Mouse (Mus musculus): ENCODE measurements around the gene Porcn.

- TF ChIP-seq NELFE (IDR thresholded peaks at IDR 0.05; ENCODE audit: low read depth, low read length) (no peak), USF2 (conservative IDR thresholded peaks at IDR 0.05; ENCODE audit: low read depth, low read length) (no peak), POLR2A (IDR thresholded peaks at IDR 0.05; ENCODE audit: low read depth, low read length) (no peak), CTCF (conservative IDR thresholded peaks at IDR 0.05 in 1 of 2, IDR thresholded peaks at IDR 0.05 in 1 of 2; ENCODE audit: low read depth in 2 of 2, low read length in 2 of 2) (no peak), RAD21 (IDR thresholded peaks at IDR 0.05; ENCODE audit: low read depth, low read length) (no peak), NRF1 (IDR thresholded peaks at IDR 0.05; ENCODE audit: low read depth, low read length) (no peak), PAX5 (IDR thresholded peaks at IDR 0.05; ENCODE audit: low read length) (no peak), E2F4 (IDR thresholded peaks at IDR 0.05; ENCODE audit: insufficient replicate concordance, low read depth, low read length) (no peak), MYC (IDR thresholded peaks at IDR 0.05; ENCODE audit: low read depth, low read length) (no peak), ZKSCAN1 (IDR thresholded peaks at IDR 0.05; ENCODE audit: borderline replicate concordance, low read depth, low read length) (no peak), ETS1 (conservative IDR thresholded peaks at IDR 0.05; ENCODE audit: low read depth, low read length) (no peak), RCOR1 (conservative IDR thresholded peaks at IDR 0.05; ENCODE audit: low read depth, low read length) (no peak), KAT2A (IDR thresholded peaks at IDR 0.05; ENCODE audit: insufficient replicate concordance, low read length) (no peak), UBTF (IDR thresholded peaks at IDR 0.05; ENCODE audit: low read depth, low read length) (no peak)
These were observed 23.3 kb downstream of the Porcn start for GRCm38 (mm10) chrX:8182871-8183540.

Measured in CH12.LX (cell line).